Mouse (Mus musculus) lung, postnatal 36 days (tissue): ENCODE results near the gene Scube3.

Source experiments
- DNase-seq: peaks from one replicate; pipeline ENCODE4 v3.0.0; 2022; ENCODE audit warnings: mixed read lengths

Scube3 gene

GRCm38 (mm10) chr17:28223561-28224391 lies 81.8 kb downstream of the Scube3 start:
- DNase-seq, result peak; percentile 96
